Mouse (Mus musculus): Measurements from ENCODE around the gene Pex11g.

Pex11g gene

DNA sequence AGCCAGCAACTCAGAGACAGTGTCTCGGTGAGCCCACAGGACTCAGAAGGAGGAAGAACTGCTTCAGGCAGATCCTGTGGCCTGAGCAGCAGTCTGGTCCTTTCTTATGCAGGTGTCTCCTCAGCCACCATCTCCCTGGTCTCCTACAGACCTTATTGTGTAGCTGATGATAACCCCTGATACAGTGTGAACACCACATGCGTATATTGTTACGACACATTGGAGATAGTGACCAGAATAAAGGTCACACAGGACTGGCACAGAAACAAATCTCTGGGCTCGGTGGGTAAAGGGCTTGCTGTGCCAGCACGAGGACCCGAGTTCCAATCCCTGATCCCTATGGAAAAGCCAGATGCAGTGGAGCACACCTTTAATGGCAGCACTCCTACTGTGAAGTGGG is 51.8 kb downstream of the Pex11g start:
- DNase-seq (ENCODE audit: low spot score in 2 of 2): no peak

DNA sequence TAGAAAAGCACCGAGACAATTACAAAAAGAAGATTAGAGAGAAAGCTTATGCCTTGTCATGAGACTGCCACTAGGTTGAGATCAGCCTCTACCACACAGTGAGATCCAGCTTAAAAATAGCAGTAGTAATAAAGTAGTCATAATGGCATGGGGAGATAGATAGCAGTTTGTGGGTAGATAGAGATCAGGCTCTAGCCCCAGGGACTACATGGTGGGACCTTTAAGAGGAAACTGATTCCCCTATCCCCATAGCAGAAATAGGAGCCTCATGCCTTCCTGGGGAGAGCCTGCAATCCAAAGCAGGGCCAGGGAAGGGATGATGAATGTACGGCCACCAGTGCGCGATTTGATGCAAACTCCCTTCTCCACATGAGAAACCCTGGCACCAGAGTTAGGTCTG is 52.2 kb downstream of the Pex11g start:
- no peak for DNase-seq (ENCODE audit: low spot score in 2 of 2)

DNA sequence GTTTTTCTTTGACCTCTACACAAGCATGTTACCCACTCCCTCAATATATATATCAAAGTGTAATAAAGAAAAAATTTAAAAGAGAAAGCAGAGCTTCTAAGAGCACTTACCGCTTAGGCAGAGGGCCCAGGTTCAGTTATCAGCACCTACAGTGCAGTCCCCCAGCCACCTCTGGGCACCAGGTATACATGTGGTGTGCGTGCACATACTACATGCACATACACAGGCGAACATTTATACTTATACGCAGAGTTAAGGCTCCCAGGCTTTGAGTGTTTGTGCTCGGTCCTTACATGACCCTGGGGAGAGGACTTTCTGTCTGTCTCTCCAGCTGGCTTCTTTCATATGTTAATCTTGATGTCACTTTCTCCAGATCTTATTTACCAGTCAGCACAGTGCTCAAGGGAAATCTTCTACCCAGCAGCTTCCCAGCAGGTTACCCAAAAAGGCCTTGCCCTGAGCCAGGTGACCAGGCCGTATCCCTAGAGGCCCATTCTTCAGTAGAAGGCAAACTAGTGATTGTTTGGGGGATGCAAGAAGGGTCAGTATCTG is 52.8 kb downstream of the Pex11g start:
- DNase-seq (ENCODE audit: low spot score in 2 of 2): no peak

DNA sequence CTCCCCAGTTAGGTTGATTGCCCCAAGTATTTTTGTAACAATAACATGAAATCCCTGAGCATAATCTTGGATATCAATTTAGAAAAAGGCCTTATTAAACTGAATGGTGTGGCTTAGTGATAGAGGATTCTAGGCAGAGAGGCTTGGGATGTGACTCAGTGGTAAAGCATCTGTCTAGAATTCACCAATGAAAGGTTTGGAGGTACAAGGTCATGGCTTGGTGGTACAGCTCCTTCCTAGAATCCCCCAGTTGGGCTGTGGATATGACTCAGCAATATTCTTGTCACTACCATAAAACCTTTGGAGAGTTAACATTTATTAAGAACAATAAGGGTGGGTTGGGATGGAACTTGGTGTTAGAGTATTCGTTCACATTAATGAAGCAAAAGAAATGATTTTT is 54.7 kb downstream of the Pex11g start:
- no peak for DNase-seq (ENCODE audit: low spot score in 2 of 2)

- DNase-seq (ENCODE audit: low spot score in 2 of 2): no peak
Measured at GRCm38 (mm10) chr8:3411901-3412301, 55.6 kb downstream of the Pex11g start.

GRCm38 (mm10) chr8:3411085-3411484 is 56.4 kb downstream of the Pex11g start:
- no peak for DNase-seq (ENCODE audit: low spot score in 2 of 2)

DNA sequence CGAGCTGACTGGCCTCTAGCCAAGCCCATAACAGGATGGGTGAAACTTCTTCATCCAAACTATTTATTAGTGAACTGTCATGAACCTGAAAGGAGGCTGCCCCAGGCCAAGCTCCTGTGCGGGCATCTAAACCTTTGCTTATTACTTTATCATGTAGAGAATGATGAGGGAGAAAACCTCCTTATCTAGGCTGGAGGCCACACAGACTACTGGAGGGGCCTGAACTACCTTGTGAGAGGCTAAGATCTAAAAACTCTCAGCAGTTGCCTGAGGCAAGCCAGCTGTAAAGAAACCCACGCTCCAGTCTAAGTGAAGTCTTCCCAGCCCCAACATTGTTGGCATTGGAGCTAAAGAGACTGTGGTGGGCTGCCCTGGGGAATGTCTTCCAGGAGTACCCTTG is 60.1 kb downstream of the Pex11g start:
- DNase-seq (ENCODE audit: low spot score in 2 of 2): no peak

All from urinary bladder, postnatal 4 days (tissue).